Mouse (Mus musculus) hindbrain, embryonic 12.5 days (tissue): ENCODE measurements around the gene Il12b. TPM values are rescaled to one million over a fixed set of nuclear protein-coding genes. Genes with fewer than 3 reads are reported as not detected.

Experiments
- ATAC-seq: fragments of 200-750 bp; cut with Nextera tagmentation; 2 replicates; pipeline ENCODE4 v1.8.0; 2017; ENCODE audit warnings: moderate TSS enrichment; ENCODE audit not compliant: low FRiP score
- H3K27ac ChIP-seq: fragments of 300-500 bp; sonication (generic); 2 replicates; pipeline ENCODE4 v1.5.1; 2016; ENCODE audit warnings: mild to moderate bottlenecking
- H3K27me3 ChIP-seq: fragments of 300-500 bp; sonication (generic); 2 replicates; pipeline ENCODE4 v1.6.1; 2016; ENCODE audit warnings: mild to moderate bottlenecking
- H3K36me3 ChIP-seq: fragments of 300-500 bp; sonication (generic); 2 replicates; pipeline ENCODE4 v1.6.1; 2016; ENCODE audit warnings: mild to moderate bottlenecking
- H3K4me1 ChIP-seq: fragments of 300-500 bp; sonication (generic); 2 replicates; pipeline ENCODE4 v1.6.1; 2016
- H3K4me2 ChIP-seq: fragments of 300-500 bp; sonication (generic); replicated peaks from 2 replicates; pipeline ENCODE4 v1.6.1; 2016; ENCODE audit warnings: mild to moderate bottlenecking
- H3K4me3 ChIP-seq: fragments of 300-500 bp; sonication (generic); 2 replicates; pipeline ENCODE4 v1.5.1; 2016; ENCODE audit warnings: mild to moderate bottlenecking
- H3K9ac ChIP-seq: fragments of 300-500 bp; sonication (generic); 2 replicates; pipeline ENCODE4 v1.6.1; 2016; ENCODE audit warnings: mild to moderate bottlenecking, moderate library complexity
- H3K9me3 ChIP-seq: fragments of 300-500 bp; sonication (generic); replicated peaks from 2 replicates; pipeline ENCODE4 v1.6.1; 2016; ENCODE audit warnings: mild to moderate bottlenecking
- WGBS: fragments of 180-500 bp; shearing (Covaris S2); methylation state at CpG from one replicate; pipeline ENCODE4 v1.1.7; 2016; 5-methylcytosine and 5-hydroxymethylcytosine counted together
- polyA plus RNA-seq: library from polyadenylated mRNA; unstranded; fragments of >200 nt; fragmentation: Nextera tagmentation; extraction: Ambion mirVana; gene quantifications from 2 replicates; pipeline ENCODE4 v1.2.1, GENCODE M21; 2016

The Il12b gene
- polyA plus RNA-seq, 1 experiment from 2014 or later: not detected

DNA sequence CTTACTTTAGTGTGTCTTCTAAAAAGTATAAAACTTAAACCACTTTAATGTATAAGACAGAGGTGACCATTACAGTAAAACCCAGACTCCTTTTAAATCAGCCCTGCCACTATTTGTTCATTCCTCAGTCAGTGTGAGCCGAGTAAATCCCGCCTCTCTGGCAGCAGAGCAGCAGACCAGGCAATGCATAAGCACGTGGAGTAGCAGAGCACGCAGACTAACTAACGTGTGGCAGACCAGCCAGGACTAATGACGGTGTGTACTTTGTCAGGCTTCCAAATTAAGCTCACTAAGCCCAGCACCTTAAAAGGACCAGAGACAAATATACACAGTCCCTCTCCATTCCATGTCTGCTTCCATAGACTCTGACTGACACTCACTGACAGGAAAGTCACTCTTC lies 61.6 kb downstream of the Il12b start:
- Histone ChIP-seq H3K36me3 (peaks cover 54% of the 10 kb centered on the region), H3K27me3 (no peaks in the 10 kb centered on the region), H3K4me3 (no peak overlapping the region), H3K4me1 (no peaks in the 10 kb centered on the region), H3K27ac (no peak overlapping the region), H3K4me2 (no peak overlapping the region), H3K9ac (no peak overlapping the region), H3K9me3 (no peaks in the 10 kb centered on the region)
- ATAC-seq: no peak
- WGBS: 85% methylated on average over 6 of the region's 6 CpGs

Other genes with a start within 250 kb of the Il12b start
- gene Ublcp1, start 70.4 kb downstream of the Il12b start, polyA plus RNA-seq: 63.6 and 65.3 TPM in 2 replicates
- gene Rnf145, start 118.9 kb downstream of the Il12b start, polyA plus RNA-seq: 131 and 140 TPM in 2 replicates
- 111 and 122 TPM in 2 replicates for gene Ebf1, start 217.3 kb downstream of the Il12b start, polyA plus RNA-seq